Mouse (Mus musculus) lung, postnatal 10 days (tissue): ENCODE measurements around the gene Rab8b.
"Not testable (repeated sequence)": the region's sequence is repeated elsewhere in the genome, so short reads cannot be mapped to it uniquely, and the experiment has no call there.

Experiments
- DNase-seq: peaks from one replicate; pipeline ENCODE4 v3.0.0; 2021

Rab8b gene

DNA sequence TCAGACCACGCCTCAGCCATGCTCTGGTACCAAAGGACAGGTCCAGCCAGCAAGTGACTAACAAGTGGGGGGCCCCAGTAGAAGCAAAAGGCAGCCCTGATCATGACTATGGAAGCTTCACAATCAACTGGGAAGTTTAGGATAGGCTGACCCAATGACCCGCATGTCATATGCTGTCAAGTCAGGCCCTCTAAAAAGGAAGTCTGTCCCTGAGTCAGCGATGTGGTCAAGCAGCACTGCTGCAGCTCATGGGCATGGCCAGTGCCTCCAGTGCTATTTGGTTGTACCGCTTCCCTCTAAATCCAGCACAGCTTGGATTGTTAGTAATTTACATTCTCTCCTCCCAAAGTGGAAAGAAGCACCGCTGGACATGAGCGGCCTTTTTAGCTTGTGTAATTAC, 32.7 kb downstream of the Rab8b start:
- DNase-seq, result no peak

DNA sequence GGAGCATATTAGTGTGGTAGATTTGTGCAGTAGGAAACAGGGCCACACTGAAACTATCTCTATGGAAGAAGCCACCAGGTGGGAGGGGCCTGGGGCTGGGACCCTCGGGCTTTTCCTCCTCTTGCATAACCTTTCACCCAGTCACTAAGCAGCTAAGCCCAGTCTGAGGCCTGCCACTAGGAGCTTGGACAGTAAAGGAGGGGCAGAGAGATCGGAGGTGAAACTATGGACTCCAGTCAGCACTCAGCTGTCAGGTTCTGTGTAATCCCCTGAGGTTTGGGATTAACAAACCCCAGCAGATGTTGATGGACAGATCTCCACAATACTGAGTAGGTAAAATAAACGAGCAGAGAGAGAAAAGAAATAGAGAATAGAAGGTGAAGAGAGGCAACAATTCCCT, 33.1 kb downstream of the Rab8b start:
- DNase-seq, result no peak

DNA sequence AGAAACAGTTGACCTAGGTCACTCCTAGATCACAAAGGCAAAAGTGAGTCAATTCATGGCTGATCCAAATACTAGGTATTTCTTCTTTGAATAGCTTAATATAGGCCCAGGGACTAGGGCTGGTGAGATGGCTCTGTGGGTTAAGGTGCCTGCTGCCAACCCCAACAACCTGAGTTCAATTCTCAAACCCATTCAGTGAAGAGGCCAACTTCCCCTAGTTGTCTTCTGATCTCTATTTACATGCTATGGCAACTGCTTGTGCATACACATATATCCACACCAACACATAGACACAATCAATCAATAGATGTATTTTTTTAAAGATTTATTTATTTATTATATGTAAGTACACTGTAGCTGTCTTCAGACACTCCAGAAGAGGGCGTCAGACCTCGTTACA, 34.9 kb downstream of the Rab8b start:
- no peak for DNase-seq

DNA sequence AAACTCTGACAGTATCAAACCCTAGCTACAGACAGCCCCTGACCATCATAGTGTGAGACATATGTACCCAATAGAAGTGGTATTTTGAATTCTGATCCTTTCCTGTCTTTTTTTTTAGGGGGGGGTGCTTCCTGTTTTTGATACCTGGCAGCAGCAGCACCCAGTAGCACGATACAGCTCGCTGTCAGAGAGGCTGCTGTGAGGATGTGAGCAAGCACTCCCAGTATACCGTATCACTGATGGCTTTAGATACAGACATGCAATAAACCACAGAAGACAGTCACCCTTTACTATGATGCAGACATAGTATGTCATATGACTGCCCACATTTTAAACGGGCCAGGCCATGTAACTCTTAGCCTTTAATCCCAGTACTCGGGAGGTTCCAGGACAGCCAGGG, 36.0 kb downstream of the Rab8b start:
- no peak for DNase-seq

- no peak for DNase-seq
Observed at GRCm38 (mm10) chr9:66882406-66882821, 37.1 kb downstream of the Rab8b start.

GRCm38 (mm10) chr9:66881858-66882257, 37.6 kb downstream of the Rab8b start:
- no peak for DNase-seq

DNA sequence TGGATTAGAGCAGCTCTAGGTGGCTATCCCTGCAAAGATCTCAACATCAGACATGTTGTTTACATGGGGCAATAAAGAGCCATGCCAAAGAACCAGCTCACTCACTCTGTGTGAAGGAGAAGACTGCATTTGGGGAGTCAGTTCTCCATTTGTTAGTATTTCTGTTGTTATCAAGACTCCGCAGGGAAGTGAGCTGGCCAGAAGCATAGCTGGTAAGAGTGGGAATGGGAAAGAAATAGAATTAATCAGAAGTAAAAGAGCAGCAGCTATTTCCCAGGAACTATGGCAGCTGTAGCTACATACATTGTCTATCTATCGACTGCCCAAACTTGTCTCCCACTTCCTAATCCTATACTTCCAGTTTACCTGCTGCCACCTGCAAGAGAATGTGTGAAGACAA, 38.7 kb downstream of the Rab8b start:
- no peak for DNase-seq

DNA sequence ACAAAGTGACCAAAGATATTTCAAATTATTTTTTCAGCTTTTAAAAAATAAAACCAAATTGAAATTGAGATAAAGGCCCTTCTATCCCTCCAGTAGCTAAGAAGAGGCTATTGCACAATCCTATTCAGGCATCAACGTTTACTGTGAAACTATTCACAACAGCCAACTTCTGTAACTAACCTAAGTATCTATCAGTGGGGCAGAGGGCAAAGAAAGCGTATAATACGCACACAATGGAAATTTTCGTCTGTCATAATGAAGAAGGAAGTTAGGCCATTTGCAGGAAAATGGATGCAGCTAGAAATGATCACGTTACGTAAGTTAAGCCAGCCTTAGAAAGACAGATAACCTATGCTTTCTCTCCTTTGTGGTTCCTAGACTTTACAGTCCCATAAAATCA, 40.0 kb downstream of the Rab8b start:
- DNase-seq, result no peak

GRCm38 (mm10) chr9:66878899-66879298, 40.6 kb downstream of the Rab8b start:
- DNase-seq, result no peak

- DNase-seq, result peak; percentile 79
Observed at GRCm38 (mm10) chr9:66876577-66876976, 42.9 kb downstream of the Rab8b start.

GRCm38 (mm10) chr9:66874297-66874696, 45.2 kb downstream of the Rab8b start:
- no peak for DNase-seq

- DNase-seq, result no peak
Observed at GRCm38 (mm10) chr9:66873531-66873930, 46.0 kb downstream of the Rab8b start.

DNA sequence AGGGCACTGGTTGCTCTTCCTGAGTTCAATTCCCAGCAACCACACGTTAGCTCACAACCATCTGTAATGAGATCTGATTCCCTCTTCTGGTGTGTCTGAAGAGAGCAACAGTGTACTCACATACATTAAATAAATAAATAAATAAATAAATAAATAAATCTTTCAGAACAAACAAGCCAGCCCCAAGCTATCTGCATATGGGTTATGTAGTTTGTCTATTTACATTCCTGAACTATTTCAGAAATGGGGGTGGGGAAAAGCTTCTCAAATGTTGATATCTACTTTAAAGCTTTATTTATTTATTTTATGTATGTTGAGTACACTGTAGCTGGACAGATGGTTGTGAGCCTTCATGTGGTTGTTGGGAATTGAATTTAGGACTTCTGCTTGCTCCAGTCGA, 46.5 kb downstream of the Rab8b start:
- DNase-seq, result not testable (repeated sequence)

DNA sequence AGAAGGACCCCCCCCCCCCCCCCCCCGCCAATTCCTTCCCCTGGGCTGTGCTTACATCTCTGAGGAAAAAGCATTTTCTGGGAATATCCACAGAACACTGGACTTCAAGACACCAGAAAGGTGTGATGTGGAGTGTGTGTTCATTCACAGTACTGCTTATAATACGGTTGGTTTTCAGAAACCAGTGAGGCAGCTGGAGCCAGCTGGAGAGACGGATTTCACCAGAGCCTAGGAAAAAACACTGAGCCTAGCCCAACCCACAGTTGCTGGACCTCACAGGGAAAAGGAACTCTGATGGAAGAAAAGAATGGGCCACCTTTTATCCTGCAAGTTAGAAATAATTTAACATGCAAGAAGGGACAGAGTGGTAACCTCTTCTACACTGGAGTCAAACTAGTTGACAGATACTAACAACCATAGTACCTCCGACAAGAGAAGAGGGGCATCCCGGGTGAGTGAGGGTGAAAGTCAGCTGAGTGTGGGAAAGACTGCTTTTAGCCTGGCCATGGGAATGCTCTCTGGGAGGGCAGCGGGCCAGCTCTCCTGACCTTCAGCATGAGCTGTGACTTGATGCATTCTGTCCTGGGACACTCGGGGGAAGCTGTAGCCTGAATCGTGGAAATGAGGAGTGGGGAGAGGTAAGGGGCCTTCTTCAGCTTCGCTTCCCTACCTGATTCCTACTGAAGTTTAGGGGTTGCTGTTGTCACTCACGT, 47.3 kb downstream of the Rab8b start:
- DNase-seq, result peak; percentile 87

DNA sequence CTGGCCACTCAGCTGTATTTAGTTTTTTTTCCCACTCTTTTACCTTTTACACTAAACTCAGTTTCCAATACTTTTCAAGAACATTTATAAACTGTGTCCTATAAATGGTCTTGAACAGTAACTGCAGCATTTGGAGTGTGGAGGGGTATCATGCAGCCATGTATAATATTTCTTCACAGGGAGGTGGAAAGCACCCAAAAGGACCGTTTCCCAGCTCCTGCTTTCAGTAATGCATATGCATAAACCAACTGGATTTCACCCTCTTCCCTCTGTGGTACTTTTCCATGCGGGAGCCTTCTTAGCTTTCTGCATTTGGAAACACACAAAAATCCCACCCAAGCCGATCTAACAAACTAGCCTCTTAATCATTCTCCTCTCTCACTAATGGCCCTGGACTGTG, 54.8 kb downstream of the Rab8b start:
- no peak for DNase-seq

- peak; percentile 32 for DNase-seq
Observed at GRCm38 (mm10) chr9:66863456-66863855, 56.0 kb downstream of the Rab8b start.

GRCm38 (mm10) chr9:66862202-66862601, 57.3 kb downstream of the Rab8b start:
- no peak for DNase-seq

DNA sequence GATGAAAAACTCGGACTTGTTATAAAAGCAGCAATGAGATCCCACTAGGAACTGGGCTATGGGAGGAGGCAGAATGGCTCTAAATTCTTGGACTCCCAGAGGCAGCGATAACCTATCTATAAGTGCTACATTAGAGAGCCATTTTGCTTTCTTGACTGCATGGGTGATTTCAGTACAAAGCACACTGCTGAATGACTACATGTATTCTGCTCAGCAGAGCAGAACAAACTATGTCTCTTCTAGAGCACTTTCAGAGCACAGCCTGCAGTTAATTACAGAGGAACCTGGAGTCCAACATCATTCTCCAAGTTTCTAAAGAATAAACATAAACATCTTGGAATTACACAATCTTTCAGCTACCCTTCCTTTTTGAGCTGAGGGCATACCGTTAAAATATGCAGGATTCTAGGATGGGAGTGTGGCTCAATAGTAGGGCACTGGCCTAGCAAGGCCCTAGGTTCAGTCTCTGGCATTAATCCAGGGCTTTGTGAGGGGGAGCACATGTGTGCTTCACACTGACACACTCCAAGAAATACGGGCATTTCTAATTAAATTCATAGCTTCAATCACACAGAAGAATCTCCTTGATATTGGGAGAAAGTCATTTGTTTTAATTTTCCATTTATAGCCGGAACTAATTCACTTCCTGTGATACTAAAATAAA, 58.3 kb downstream of the Rab8b start:
- DNase-seq, result no peak

DNA sequence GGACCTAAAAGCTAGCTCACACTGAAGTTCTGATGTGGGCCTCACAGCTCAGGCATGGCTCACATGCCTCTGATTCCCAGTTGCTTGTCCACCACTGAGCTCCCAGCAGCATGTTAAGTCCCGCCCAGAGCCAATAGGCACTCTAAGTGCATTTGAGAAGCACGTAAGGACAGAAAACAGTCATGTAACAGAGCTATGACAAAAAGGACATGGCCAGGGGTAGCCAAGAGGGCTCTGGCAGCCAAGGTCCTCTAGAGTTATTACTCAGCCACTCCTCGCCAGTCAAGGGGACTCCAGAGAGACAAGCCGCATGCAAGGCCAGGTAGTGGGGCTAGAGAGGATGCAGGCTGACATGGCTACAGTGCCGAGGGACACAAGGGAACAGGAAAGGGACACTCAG, 60.0 kb downstream of the Rab8b start:
- no peak for DNase-seq

- no peak for DNase-seq
Observed at GRCm38 (mm10) chr9:66855865-66856264, 63.6 kb downstream of the Rab8b start.

- no peak for DNase-seq
Observed at GRCm38 (mm10) chr9:66852592-66852991, 66.9 kb downstream of the Rab8b start.

- peak; percentile 27 for DNase-seq
Observed at GRCm38 (mm10) chr9:66850966-66851365, 68.5 kb downstream of the Rab8b start.

DNA sequence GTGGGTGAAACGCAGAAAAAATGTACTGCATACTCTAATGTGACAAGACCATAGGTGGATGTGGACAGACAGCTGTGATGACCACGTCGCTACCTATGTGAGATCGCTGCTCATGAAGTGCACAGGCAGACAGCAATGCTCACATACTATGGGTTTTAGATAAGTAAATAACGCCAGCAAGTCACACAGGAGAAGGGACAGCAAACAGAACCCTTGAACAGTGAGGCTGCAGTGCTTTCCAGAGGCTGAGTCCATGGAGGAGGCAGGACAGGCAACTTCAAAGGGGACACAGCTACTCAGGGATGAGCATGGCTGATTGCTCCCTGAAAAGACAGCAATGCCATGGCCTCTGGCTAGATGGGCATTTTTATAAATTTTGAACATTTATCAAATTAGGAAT, 72.7 kb downstream of the Rab8b start:
- DNase-seq, result no peak

- DNase-seq, result peak; percentile 64
Observed at GRCm38 (mm10) chr9:66835097-66835480, 84.4 kb downstream of the Rab8b start.
